Mouse (Mus musculus): ENCODE data around the gene D230025D16Rik.
"Not testable (repeated sequence)": the region's sequence is repeated elsewhere in the genome, so short reads cannot be mapped to it uniquely, and the experiment has no call there.

Gene D230025D16Rik

GRCm38 (mm10) chr8:105224413-105225271 lies at the start of gene D230025D16Rik:
TSS of gene D230025D16Rik (plus strand) at chr8:105225145.
- DNase-seq: peak; percentile 94 to 97

- DNase-seq: not testable (repeated sequence)
Measured at GRCm38 (mm10) chr8:105175287-105175686, 49.7 kb upstream of the D230025D16Rik start.

- no peak for DNase-seq
Measured at GRCm38 (mm10) chr8:105178211-105178800, 46.6 kb upstream of the D230025D16Rik start.

- no peak for DNase-seq
Measured at GRCm38 (mm10) chr8:105182201-105182600, 42.7 kb upstream of the D230025D16Rik start.

GRCm38 (mm10) chr8:105186467-105187005 lies 38.4 kb upstream of the D230025D16Rik start:
- DNase-seq: no peak

- DNase-seq: no peak
Measured at GRCm38 (mm10) chr8:105192182-105192581, 32.8 kb upstream of the D230025D16Rik start.

- DNase-seq: no peak
Measured at GRCm38 (mm10) chr8:105205748-105206147, 19.2 kb upstream of the D230025D16Rik start.

- DNase-seq: no peak
Measured at GRCm38 (mm10) chr8:105206766-105207275, 18.1 kb upstream of the D230025D16Rik start.

GRCm38 (mm10) chr8:105207675-105208273 lies 17.2 kb upstream of the D230025D16Rik start:
- no peak for DNase-seq

GRCm38 (mm10) chr8:105209153-105210110 lies 15.5 kb upstream of the D230025D16Rik start:
- no peak for DNase-seq

GRCm38 (mm10) chr8:105214104-105214503 lies 10.8 kb upstream of the D230025D16Rik start:
- no peak for DNase-seq

- no peak for DNase-seq
Measured at GRCm38 (mm10) chr8:105217926-105218522, 6.9 kb upstream of the D230025D16Rik start.

- DNase-seq: no peak
Measured at GRCm38 (mm10) chr8:105223850-105224249, 1.1 kb upstream of the D230025D16Rik start.

GRCm38 (mm10) chr8:105225272-105225593 lies 288 bp downstream of the D230025D16Rik start:
- DNase-seq: no peak

- no peak for DNase-seq
Measured at GRCm38 (mm10) chr8:105225917-105226316, 972 bp downstream of the D230025D16Rik start.

- no peak for DNase-seq
Measured at GRCm38 (mm10) chr8:105231503-105232320, 6.8 kb downstream of the D230025D16Rik start.

GRCm38 (mm10) chr8:105232321-105232693 lies 7.4 kb downstream of the D230025D16Rik start:
- DNase-seq: not testable (repeated sequence)

GRCm38 (mm10) chr8:105233126-105233935 lies 8.4 kb downstream of the D230025D16Rik start:
- DNase-seq: no peak

GRCm38 (mm10) chr8:105235206-105235605 lies 10.3 kb downstream of the D230025D16Rik start:
- DNase-seq: no peak

Data from thymus, postnatal 36 days (tissue).